Mouse (Mus musculus) c-Kit-positive CD71-negative TER-119-negative erythroid progenitor cells, embryonic 14.5 days (primary cell): Measurements from ENCODE around the gene Cwc25.
"Not testable (repeated sequence)": the region's sequence is repeated elsewhere in the genome, so short reads cannot be mapped to it uniquely, and the experiment has no call there.

Experiments used
- DNase-seq: peaks from one replicate; pipeline ENCODE4 v3.0.0-alpha.2; 2013; ENCODE audit warnings: low read depth

Cwc25 gene

GRCm38 (mm10) chr11:97800691-97801408 is 34.5 kb upstream of the Cwc25 start:
- DNase-seq, result no peak

- DNase-seq, result peak; percentile 60
Measured at GRCm38 (mm10) chr11:97799994-97800690, 33.8 kb upstream of the Cwc25 start.

- DNase-seq, result peak; percentile 60
Measured at GRCm38 (mm10) chr11:97799146-97799993, 33.0 kb upstream of the Cwc25 start.

DNA sequence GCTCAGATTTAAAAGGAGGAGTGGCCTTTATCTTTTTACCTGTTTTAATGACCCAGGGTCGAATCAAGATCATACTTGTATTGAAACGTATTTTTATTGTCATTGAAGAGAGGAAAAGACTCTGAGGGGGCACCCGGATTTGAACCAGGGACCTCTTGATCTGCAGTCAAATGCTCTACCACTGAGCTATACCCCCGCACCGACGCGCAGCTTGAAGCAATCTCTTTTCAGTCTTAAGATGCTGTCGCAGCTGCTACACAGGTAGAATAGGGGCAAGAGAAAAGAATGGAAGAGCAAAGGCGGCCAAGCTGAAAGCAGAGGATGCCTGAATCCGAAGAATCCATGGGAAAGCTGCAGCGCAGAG is 32.4 kb upstream of the Cwc25 start, which contains the start of gene Lasp1:
Gene Lasp1, plus strand, starts transcription at position 219 of the 364 bp plus-strand sequence.
- DNase-seq, result peak; percentile 81

DNA sequence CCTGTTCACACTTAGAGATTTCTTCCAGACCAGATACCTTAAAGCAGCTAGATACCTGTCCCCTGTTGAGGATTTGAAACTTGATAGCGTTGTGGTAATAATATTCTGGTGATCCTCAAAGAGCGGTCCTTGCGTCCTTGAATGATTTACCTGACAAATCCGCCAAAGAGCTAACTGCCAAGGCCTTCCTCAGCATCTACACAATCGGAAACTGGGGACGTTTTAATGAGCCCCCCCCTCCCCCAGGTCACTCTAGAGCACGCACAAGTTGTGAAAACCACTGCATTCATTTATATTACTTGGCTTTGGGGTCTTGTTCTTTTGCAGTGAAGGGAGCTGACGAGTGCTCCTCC is 31.7 kb upstream of the Cwc25 start:
- no peak for DNase-seq

- DNase-seq, result no peak
Measured at GRCm38 (mm10) chr11:97797369-97798082, 31.2 kb upstream of the Cwc25 start.

DNA sequence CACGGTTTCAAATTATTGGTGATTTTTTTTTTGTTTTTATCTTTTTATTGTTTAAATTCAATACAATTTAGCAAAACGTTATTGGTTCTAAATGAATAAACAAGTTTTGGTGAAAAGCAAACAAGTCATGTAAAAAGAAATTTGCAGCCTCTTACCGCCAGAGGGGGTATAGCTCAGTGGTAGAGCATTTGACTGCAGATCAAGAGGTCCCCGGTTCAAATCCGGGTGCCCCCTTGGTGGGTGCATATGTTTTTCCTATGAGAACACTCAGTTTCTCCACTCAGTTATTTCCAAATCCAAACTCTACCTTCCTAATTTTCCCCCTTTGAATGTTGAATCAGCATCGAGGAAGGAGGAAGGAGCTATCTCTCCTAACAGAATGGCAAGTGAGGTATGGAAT is 30.6 kb upstream of the Cwc25 start:
- DNase-seq, result peak; percentile 50

DNA sequence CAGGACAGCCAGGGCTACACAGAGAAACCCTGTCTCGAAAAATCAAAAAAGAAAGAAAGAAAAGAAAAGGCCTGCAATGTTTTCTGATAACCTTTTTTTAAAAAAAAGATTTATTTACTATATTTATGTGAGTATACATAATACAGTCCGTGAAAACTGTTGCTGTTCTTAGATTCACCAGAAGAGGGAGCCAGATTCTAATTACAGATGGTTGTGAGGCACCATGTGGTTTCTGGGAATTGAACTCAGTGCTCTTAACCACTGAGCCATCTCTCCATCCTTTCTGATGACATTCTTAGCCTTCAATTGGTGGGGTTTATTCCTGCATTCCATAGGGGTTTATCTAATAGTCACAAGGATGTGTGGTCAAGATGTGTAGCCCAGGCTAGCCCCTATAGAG is 26.8 kb upstream of the Cwc25 start:
- DNase-seq, result peak; percentile 75

DNA sequence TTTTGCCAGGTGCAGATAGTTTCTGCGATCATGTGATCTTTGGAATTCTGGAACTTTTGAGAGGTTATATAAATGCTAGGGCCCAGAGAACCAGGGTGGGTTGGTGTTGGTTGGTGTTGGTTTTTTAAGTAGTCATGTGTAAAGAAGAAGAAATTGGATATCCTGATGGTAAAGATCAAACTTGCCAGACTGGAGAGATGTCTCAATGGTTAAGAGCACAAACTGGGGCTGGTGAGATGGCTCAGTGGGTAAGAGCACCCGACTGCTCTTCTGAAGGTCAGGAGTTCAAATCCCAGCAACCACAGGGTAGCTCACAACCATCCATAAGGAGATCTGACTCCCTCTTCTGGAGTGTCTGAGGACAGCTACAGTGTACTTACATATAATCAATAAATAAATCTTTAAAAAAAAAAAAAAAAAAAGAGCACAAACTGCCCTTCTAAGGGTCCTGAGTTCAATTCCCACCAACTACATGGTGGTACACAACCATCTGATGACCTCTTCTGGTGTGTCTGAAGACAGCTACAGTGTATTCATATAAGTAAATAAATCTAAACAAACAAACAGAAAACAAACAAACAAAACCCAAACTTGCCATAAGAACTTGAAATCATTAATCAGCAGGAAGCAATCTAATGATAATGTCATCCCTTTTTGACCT is 24.6 kb upstream of the Cwc25 start:
- DNase-seq, result not testable (repeated sequence)

DNA sequence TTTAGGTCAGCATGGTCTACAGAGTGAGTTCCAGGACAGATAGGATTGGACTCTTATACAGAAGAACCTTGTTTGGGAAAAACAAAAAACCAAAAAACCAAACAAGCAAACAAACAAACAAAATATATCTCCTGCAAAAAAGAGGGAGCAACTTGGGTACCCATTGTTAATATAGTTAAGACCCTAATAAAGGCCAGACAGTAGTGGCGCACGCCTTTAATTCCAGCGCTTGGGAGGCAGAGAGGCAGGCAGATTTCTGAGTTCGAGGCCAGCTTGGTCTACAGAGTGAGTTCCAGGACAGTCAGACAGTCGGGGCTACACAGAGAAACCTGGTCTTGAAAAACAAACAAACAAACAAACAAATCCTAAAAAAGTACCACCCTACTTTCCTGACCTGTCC is 23.4 kb upstream of the Cwc25 start:
- DNase-seq, result no peak

DNA sequence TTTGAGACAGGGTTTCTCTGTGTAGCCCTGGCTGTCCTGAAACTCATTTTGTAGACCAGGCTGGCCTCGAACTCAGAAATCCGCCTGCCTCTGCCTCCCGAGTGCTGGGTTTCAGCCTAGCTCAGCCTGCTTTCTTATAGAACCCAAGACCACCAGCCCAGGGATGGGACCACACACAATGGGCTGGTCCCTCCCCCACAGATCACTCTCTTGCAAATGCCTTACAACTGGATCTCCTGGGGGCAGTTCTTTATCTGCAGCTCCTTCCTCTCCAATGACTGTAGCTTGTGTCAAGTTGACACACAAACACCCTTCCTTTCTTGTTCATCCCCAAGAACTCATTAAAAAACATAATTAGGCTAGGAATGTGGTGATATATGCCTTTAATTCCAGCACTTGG is 21.6 kb upstream of the Cwc25 start:
- no peak for DNase-seq

- DNase-seq, result no peak
Measured at GRCm38 (mm10) chr11:97782564-97782895, 16.2 kb upstream of the Cwc25 start.

GRCm38 (mm10) chr11:97781832-97782563 is 15.6 kb upstream of the Cwc25 start, which contains the start of gene Rpl23:
Gene Rpl23, minus strand, starts transcription at chr11:97782437.
- DNase-seq, result peak; percentile 99

- DNase-seq, result no peak
Measured at GRCm38 (mm10) chr11:97781478-97781831, 15.1 kb upstream of the Cwc25 start.

DNA sequence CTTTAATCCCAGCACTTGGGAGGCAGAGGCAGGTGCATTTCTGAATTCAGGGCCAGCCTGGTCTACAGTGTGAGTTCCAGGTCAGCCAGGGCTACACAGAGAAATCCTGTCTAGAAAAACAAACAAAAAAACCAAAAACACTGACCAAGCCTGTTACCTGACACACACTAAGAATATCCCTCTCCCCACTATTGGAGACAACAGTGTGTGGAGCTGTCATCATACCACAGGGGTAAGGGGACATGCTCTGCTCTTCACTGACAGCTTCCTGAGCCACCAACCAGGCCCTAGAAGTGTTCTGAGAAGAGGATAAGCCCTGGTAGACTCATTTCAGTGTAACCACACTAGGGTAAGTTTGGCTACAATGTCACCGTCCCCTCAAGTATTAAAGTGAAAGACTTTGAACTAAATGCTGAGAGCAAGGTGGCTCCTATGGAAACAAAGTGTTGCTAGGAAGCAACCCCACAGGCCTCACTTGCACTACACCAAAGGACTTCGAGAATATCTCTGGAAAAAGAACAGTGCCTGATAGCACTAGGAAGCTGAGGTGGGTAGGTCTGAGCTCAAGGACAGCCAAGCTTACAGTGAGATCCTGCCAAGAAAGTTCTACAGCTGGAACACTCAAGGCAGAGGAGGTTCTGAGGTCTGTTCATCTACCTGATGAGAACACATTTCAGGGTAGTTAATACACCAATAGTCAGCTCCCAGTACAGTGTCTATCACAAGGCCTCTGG is 13.8 kb upstream of the Cwc25 start:
- DNase-seq, result no peak

DNA sequence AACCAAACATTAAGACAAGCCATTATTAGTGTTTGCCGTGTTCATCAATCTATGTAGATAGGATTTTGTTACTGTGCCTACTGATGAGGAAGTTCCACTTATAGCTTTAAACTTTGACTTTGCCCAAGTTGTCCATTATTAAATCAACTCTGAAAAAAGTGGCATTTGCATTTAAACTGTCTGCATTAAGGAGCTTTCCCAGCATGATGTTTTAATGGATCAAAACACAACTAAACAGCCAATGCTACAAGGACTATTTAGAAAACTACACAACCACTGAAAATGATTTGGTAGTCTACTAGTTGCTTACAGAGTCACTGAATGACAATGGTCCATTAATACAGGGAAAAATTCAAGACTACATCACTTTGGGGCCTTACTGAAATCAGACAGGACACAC is 12.6 kb upstream of the Cwc25 start:
- DNase-seq, result no peak

- no peak for DNase-seq
Measured at GRCm38 (mm10) chr11:97777129-97777529, 10.8 kb upstream of the Cwc25 start.

GRCm38 (mm10) chr11:97776497-97777128 is 10.3 kb upstream of the Cwc25 start:
- no peak for DNase-seq

GRCm38 (mm10) chr11:97775808-97776496 is 9.6 kb upstream of the Cwc25 start, which contains the start of gene 1700001P01Rik:
Gene 1700001P01Rik, minus strand, starts transcription at chr11:97775918.
- no peak for DNase-seq
